Mouse (Mus musculus) limb, embryonic 14.5 days (tissue): ENCODE data around the gene Pitpnc1. TPM values are rescaled to one million over a fixed set of nuclear protein-coding genes. Genes with fewer than 3 reads are reported as not detected.

ENCODE experiments used
- ATAC-seq: fragments of 200-750 bp; cut with Nextera tagmentation; 2 replicates; pipeline ENCODE4 v1.8.0; 2017; ENCODE audit warnings: low read depth, moderate number of reproducible peaks, moderate TSS enrichment; ENCODE audit not compliant: low FRiP score
- DNase-seq: peaks from one replicate; pipeline ENCODE4 v3.0.0-alpha.2; 2015; ENCODE audit warnings: low spot score
- H3K27ac ChIP-seq: fragments of 300-500 bp; sonication (generic); replicated peaks from 2 replicates; pipeline ENCODE4 v1.5.1; 2014; ENCODE audit warnings: low read depth, mild to moderate bottlenecking, low read length, moderate library complexity, mixed read lengths
- H3K27me3 ChIP-seq: fragments of 300-500 bp; sonication (generic); 2 replicates; pipeline ENCODE4 v1.6.1; 2014; ENCODE audit warnings: low read length, mixed read lengths; ENCODE audit not compliant: control insufficient read depth, insufficient read depth
- H3K36me3 ChIP-seq: fragments of 300-500 bp; sonication (generic); 2 replicates; pipeline ENCODE4 v1.6.1; 2014; ENCODE audit warnings: mild to moderate bottlenecking, low read length, moderate library complexity, mixed read lengths; ENCODE audit not compliant: control insufficient read depth, insufficient read depth
- H3K4me1 ChIP-seq: fragments of 300-500 bp; sonication (generic); 2 replicates; pipeline ENCODE4 v1.6.1; 2014; ENCODE audit warnings: antibody characterized with exemption, low read length, mixed read lengths; ENCODE audit not compliant: control insufficient read depth, insufficient read depth
- H3K4me2 ChIP-seq: fragments of 300-500 bp; sonication (generic); replicated peaks from 2 replicates; pipeline ENCODE4 v1.6.1; 2014; ENCODE audit warnings: low read depth, mild to moderate bottlenecking, low read length, moderate library complexity; ENCODE audit not compliant: severe bottlenecking
- H3K4me3 ChIP-seq: fragments of 300-500 bp; sonication (generic); replicated peaks from 2 replicates; pipeline ENCODE4 v1.5.1; 2014; ENCODE audit warnings: low read length
- H3K9ac ChIP-seq: fragments of 300-500 bp; sonication (generic); 2 replicates; pipeline ENCODE4 v1.6.1; 2014; ENCODE audit warnings: mild to moderate bottlenecking, low read depth, low read length, moderate library complexity; ENCODE audit not compliant: severe bottlenecking
- H3K9me3 ChIP-seq: fragments of 300-500 bp; sonication (generic); 2 replicates; pipeline ENCODE4 v1.6.1; 2016; ENCODE audit warnings: low read length; ENCODE audit not compliant: control insufficient read depth
- POLR2A ChIP-seq: fragments of 200-500 bp; IDR thresholded peaks from 2 replicates; pipeline ENCODE4 v1.8.0; 2012; ENCODE audit warnings: inconsistent platforms, mild to moderate bottlenecking, moderate library complexity, borderline replicate concordance; ENCODE audit not compliant: insufficient read depth, insufficient read length; ENCODE audit errors: extremely low read depth
- WGBS: fragments of 180-500 bp; shearing (Covaris S2); extraction: QIAGEN DNeasy Blood & Tissue Kit; methylation state at CpG from one replicate; pipeline ENCODE4 v1.1.7; 2014; 5-methylcytosine and 5-hydroxymethylcytosine counted together
- polyA plus RNA-seq, 2 experiments: library from polyadenylated mRNA; depleted of rRNA in 1 of 2; stranded (reverse) in 1 of 2; unstranded in 1 of 2; fragments of >200 nt; fragmentation: Nextera tagmentation in 1 of 2; extraction: Ambion mirVana in 1 of 2; gene quantifications; 2 replicates each; pipeline versions ENCODE4 v1.2.1 to v1.2.3; 2012 to 2014

The Pitpnc1 gene
- polyA plus RNA-seq, 2 experiments = 20.4 to 25.2 TPM

GRCm38 (mm10) chr11:107226013-107226412, 244.5 kb downstream of the Pitpnc1 start:
- H3K27ac ChIP-seq = no peak overlapping the region
- no peaks in the 10 kb centered on the region for H3K27me3 ChIP-seq
- H3K4me2 ChIP-seq = no peak overlapping the region
- ATAC-seq (no peak), DNase-seq (no peak)
- no peaks in the 10 kb centered on the region for H3K9me3 ChIP-seq
- no peak overlapping the region for H3K9ac ChIP-seq
- peaks cover 18% of the 10 kb centered on the region for H3K36me3 ChIP-seq
- peaks cover 3% of the 10 kb centered on the region; the same call in 1 of the 2 replicates for H3K4me1 ChIP-seq
- TF ChIP-seq POLR2A = no peak
- 90% methylated on average over 10 of the region's 10 CpGs for WGBS
- no peak overlapping the region for H3K4me3 ChIP-seq

DNA sequence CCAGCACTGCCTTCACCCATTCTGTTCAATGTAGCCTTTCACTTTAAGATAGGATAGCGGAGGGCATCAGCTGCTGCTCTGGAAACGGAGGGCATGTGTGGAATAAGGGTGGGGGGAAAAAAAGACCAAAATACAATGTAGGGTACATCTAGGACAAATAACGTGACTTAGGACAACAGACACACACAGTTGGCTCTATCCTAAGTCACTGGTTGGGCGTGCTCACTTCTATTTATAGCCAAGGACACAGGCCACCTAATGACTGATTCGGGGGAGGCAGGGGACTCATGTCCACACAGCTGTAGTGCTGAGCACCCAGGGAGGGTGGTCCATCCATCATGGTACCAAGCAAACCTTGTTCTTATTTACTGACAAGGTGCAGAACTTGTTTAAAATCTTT, 245.2 kb downstream of the Pitpnc1 start:
- TF ChIP-seq POLR2A = no peak
- Histone ChIP-seq H3K9me3 (no peaks in the 10 kb centered on the region), H3K27me3 (no peaks in the 10 kb centered on the region), H3K4me3 (no peak overlapping the region), H3K9ac (no peak overlapping the region), H3K4me2 (no peak overlapping the region), H3K36me3 (peaks cover 18% of the 10 kb centered on the region), H3K27ac (0 out of 2 replicates have a peak overlapping the region, but pooled peaks have one; percentile 44), H3K4me1 (peaks cover 3% of the 10 kb centered on the region; the same call in 1 of the 2 replicates)
- DNase-seq (no peak), ATAC-seq (no peak)
- WGBS = 85% methylated on average over 5 of the region's 5 CpGs

- no peak for DNase-seq
- Histone ChIP-seq H3K36me3 (peaks cover 16% of the 10 kb centered on the region), H3K9ac (no peak overlapping the region), H3K4me2 (no peak overlapping the region), H3K4me3 (no peak overlapping the region), H3K9me3 (no peaks in the 10 kb centered on the region), H3K4me1 (no peaks in the 10 kb centered on the region; the same call in 1 of the 2 replicates), H3K27ac (0 out of 2 replicates have a peak overlapping the region, but pooled peaks have one; percentile 21), H3K27me3 (no peaks in the 10 kb centered on the region)
- TF ChIP-seq POLR2A = no peak
- ATAC-seq = no peak
- WGBS = 46% methylated on average over 8 of the region's 8 CpGs
Observed at GRCm38 (mm10) chr11:107223667-107224214, 246.8 kb downstream of the Pitpnc1 start.

- no peaks in the 10 kb centered on the region for H3K27me3 ChIP-seq
- no peak overlapping the region for H3K4me3 ChIP-seq
- ATAC-seq = no peak
- no peak overlapping the region for H3K4me2 ChIP-seq
- H3K9me3 ChIP-seq = no peaks in the 10 kb centered on the region
- H3K4me1 ChIP-seq = no peaks in the 10 kb centered on the region; the same call in 1 of the 2 replicates
- no peak overlapping the region for H3K9ac ChIP-seq
- DNase-seq = no peak
- H3K36me3 ChIP-seq = peaks cover 12% of the 10 kb centered on the region
- no peak for TF ChIP-seq POLR2A
- no peak overlapping the region for H3K27ac ChIP-seq
- 73% methylated on average over 1 of the region's 1 CpGs for whole genome bisulfite sequencing
Observed at GRCm38 (mm10) chr11:107223169-107223561, 247.3 kb downstream of the Pitpnc1 start.

DNA sequence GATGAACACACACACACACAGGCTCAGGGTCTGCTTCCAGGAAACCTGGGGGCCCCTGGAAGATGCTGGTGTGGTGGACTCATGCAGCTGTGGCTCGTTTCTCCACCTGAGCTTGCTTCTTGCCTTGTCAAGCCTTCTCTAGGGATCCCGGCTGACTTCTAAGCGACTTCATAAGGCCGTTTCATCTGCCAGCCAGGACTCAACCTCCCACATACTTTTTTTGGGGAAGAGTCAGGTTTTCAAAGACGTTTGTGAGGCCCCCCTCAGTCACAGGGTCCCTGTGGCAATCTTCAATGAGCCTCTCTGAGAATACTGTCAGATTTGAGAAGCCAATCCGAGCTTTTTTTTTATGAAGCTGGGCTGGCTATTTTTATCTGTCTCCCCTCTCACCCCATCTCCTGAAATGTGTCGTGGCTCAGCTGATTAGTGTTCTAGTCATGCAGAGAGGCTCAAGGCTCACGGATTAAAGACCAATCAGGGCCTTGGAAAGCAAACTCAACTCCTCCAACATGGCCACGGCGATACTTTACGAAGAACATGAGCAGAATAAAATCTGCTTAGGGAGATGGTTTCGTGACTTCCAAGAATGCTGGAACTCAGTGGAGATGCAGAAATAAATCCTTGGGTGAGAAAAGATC, 247.8 kb downstream of the Pitpnc1 start:
- DNase-seq (no peak), ATAC-seq (no peak)
- H3K4me2 ChIP-seq = no peak overlapping the region
- 0 out of 2 replicates have a peak overlapping the region, but pooled peaks have one; percentile 14 for H3K27ac ChIP-seq
- no peaks in the 10 kb centered on the region for H3K9me3 ChIP-seq
- H3K4me1 ChIP-seq = no peaks in the 10 kb centered on the region; the same call in 1 of the 2 replicates
- H3K27me3 ChIP-seq = no peaks in the 10 kb centered on the region
- H3K36me3 ChIP-seq = peaks cover 11% of the 10 kb centered on the region
- H3K9ac ChIP-seq = no peak overlapping the region
- no peak overlapping the region for H3K4me3 ChIP-seq
- WGBS = 56% methylated on average over 12 of the region's 12 CpGs
- no peak for TF ChIP-seq POLR2A
